Mouse (Mus musculus) erythroblast, embryonic 14.5 days (primary cell): ENCODE data around the gene Plaur.

Experiments used
- GATA1 ChIP-seq: IDR thresholded peaks from 2 replicates; pipeline ENCODE4 v1.6.1; 2012; ENCODE audit warnings: low read length, inconsistent platforms, mixed read lengths
- TAL1 ChIP-seq: IDR thresholded peaks from 3 replicates; pipeline ENCODE4 v1.6.1; 2012; ENCODE audit warnings: low read length, inconsistent platforms, mixed read lengths

DNA sequence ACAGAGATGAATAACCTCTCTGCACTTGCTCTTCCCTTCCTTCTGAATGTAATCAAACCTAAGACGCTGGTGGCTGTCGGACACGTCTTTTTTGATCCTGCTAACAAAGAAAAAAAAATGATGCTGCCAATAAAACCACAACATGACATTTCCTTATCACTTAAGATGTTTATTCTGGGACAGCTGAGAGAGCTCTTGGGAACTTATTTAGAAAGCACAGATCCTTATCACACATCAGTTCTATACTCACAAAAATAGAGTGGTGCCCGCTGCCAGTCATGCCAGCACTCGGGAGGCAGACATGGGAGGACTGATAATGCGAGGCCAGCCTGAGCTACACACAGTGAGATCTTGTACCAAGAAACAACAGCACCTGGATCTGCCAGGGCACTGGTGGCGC is 22.4 kb upstream of the Plaur start:
- TF ChIP-seq GATA1 (no peak), TAL1 (no peak)
